Mouse (Mus musculus): ENCODE measurements around the gene Rnft1.

GRCm38 (mm10) chr11:86500795-86501194, 16.3 kb downstream of the Rnft1 start:
- no peak for TF ChIP-seq ZKSCAN1 (IDR thresholded peaks at IDR 0.05; ENCODE audit: low read depth, low read length)
- TF ChIP-seq CHD1 (IDR thresholded peaks at IDR 0.05; ENCODE audit: low read depth, low read length): no peak
- no peak for TF ChIP-seq CTCF (IDR thresholded peaks at IDR 0.05 in 2 of 3, conservative IDR thresholded peaks at IDR 0.05 in 1 of 3; ENCODE audit: control insufficient read depth in 1 of 3, insufficient read depth in 1 of 3, low read depth in 2 of 3, low read length in 3 of 3, poor library complexity in 1 of 3, severe bottlenecking in 1 of 3)
- TF ChIP-seq TAL1 (IDR thresholded peaks at IDR 0.05; ENCODE audit: low read length): no peak
- TF ChIP-seq ZC3H11A (IDR thresholded peaks at IDR 0.05; ENCODE audit: low read depth, low read length): no peak
- TF ChIP-seq TCF12 (IDR thresholded peaks at IDR 0.05; ENCODE audit: low read depth, low read length): no peak
- TF ChIP-seq MEF2A (IDR thresholded peaks at IDR 0.05; ENCODE audit: extremely low read depth, insufficient replicate concordance, low read depth, low read length, poor library complexity, severe bottlenecking): no peak
- no peak for TF ChIP-seq MYC (IDR thresholded peaks at IDR 0.05; ENCODE audit: low read depth, low read length)
- no peak for TF ChIP-seq UBTF (IDR thresholded peaks at IDR 0.05; ENCODE audit: borderline replicate concordance, insufficient read depth, low read depth, low read length)
- TF ChIP-seq MAX (IDR thresholded peaks at IDR 0.05; ENCODE audit: low read length): no peak
- TF ChIP-seq ELF1 (IDR thresholded peaks at IDR 0.05; ENCODE audit: low read depth, low read length): no peak
- no peak for TF ChIP-seq CHD2 (IDR thresholded peaks at IDR 0.05; ENCODE audit: low read length)
- TF ChIP-seq EP300 (IDR thresholded peaks at IDR 0.05; ENCODE audit: low read depth in 1 of 2, low read length in 2 of 2): no peak
- TF ChIP-seq USF1 (IDR thresholded peaks at IDR 0.05; ENCODE audit: low read depth, low read length): no peak
